Mouse (Mus musculus) ES-Bruce4 (cell line): ENCODE measurements at regions not wholly inside any gene's neighbourhood (a gene's known extent, or its start where the extent isn't known, plus 50 kb on each side); places are given as distances from the start of the nearest gene placed in this dataset.

ENCODE experiments used
- CTCF ChIP-seq: IDR thresholded peaks from one replicate; pipeline ENCODE4 v1.8.1; 2011; ENCODE audit warnings: low read depth, low read length
- POLR2A ChIP-seq: IDR thresholded peaks from one replicate; pipeline ENCODE4 v1.8.1; 2011; ENCODE audit warnings: low read length; ENCODE audit not compliant: insufficient read depth

DNA sequence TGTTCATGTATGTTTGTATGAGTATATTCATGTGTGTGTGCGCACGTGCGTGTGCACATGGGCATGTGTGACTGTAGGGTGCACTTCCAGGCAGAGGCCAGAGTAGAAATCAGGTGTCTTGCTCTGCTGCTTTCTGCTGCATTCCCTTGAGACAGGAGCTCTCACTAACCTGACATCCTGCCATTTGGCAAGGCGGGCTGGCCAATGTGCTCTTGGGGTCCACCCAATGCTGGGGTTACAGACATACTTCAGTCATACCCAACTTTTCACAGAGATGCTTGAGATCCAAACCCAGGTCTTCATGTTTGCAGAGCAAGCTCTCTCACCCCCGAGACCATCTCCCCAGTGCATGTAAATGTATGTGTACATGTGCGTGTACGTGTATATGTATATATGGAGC, 120.2 kb upstream of the Mvb12b start:
- no peak for TF ChIP-seq CTCF
- no peak for TF ChIP-seq POLR2A
